Mouse (Mus musculus) layer of hippocampus, adult 11-12 months (tissue): ENCODE measurements around the gene Gast.
A peak's percentile ranks its signal among the peaks of the same experiment; 100 is the strongest.
"Not testable (repeated sequence)": the region's sequence is repeated elsewhere in the genome, so short reads cannot be mapped to it uniquely, and the experiment has no call there.

Source experiments
- DNase-seq: peaks from one replicate; pipeline ENCODE4 v3.0.0; 2022; ENCODE audit warnings: low spot score

The Gast gene

DNA sequence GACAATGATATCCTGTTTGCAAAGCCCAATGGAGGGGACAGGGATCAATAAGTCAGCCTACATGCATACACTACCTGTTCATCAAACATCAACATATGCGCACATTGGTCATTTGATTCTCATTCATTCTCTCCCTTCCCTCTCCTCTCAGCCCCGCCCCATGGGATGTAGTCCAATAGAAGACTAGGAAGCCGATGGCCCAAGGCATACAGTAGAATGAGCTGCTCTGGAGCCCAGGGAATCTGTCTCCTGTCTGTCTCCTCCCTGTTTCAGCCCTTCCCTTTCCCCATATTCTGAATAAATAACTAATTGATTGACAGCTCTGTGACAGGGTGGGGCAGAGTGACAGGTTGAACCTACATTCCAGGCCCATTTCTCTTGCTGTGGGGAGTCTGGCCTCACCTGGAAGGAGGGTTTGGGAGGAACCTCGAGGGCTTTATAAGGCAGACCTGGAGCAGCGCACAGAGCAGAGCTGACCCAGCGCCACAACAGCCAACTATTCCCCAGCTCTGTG is at the start of gene Gast:
TSS of gene Gast (plus strand) at position 464 of the 514 bp plus-strand sequence.
- no peak for DNase-seq

DNA sequence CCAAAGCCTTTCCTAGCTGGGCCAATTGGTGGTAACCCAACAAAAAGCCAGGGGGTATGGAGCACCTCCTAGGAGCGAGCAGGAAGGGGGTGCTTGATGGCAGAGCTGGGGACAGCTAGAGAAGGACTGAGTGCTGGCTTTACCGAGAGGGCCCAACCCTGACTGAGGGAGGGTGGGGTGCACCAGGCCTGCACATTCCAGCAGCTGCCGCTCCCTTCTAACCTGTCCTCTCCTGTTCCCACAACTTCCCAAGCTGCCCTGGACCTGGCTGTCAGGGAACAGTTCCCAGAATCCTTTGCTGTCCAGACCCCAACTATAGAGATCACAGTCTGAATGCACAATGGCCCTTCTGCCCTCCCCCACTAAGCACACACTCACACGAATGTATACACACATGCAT is 49.2 kb upstream of the Gast start:
- DNase-seq, result no peak

DNA sequence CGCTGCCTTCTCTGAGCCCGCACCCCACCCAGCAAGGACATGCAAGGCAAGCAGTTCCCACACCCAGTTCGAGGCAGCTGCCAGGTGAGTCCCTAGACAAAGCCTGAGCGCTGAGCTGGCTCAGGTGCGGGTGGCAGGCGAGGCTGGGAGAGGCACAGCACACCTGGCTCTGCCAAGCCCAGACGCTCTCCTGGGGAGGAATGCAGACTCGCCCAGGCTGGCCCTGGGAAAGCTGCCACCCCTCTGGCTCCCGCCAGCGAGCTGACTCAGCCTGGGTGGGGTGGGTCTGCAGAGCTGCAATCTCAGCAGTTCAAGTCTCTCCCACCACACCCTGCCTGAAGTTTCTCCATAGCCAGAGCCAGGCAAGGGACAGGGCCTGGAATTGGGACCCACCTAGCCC is 47.2 kb upstream of the Gast start:
- peak; percentile 11 for DNase-seq

DNA sequence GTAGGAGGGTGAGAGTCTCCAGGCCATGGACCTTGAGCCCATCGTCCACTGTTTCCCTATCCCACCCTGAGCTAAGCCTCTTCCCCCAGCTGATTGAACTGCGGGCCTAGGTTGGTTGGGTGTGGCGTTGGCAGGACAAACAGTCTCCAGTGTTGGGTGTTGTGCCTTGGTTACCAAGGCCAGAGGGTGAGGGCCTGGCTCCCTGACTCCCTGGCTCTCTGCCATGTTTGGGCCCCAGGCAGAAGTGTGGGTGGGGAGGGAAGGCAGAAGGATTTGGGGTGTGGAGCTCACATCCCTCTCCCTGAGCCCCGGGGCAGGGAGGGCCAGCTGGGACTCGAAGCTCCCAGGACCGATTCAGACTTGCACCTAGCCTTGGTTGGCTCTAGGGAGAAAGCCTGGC is 45.3 kb upstream of the Gast start:
- no peak for DNase-seq

DNA sequence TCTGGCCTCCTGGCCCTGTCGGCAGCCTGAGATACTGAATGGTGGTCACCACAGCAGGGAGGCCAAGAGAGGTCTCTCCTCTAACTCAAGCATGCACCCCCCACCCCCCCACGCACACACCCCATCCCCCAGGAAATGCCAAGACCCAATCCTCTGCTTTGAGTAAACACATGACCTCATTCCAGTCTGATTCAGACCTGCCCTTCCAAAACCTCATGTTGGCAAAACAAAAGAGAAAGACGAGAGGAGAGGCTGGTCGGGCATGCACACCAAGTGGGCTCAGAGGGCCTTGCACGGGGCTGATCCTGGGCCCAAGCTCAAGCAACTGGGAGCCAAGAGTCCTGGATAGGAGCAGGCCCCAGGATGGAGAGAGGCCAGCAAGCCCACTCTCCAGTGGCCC is 44.0 kb upstream of the Gast start:
- DNase-seq, result no peak

DNA sequence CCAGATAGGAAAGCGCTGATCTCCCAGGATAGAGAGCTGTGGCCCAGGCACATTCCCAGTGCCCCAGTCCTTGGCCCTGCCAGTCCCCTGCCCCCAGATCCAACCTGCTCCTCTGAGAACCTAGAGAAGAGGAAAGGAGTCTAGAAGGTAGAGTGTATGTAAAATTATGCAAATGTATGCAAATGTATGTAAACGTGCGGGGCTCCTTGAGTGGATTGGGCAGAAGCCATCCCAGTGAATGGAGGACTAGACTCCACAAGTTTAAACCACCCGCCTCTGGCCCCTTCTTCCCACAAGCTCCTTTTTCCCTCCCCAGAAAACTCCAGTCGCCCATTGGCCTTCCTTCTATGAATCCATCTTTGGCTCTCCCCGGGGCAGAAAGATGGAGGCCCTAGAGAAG is 41.3 kb upstream of the Gast start:
- no peak for DNase-seq

DNA sequence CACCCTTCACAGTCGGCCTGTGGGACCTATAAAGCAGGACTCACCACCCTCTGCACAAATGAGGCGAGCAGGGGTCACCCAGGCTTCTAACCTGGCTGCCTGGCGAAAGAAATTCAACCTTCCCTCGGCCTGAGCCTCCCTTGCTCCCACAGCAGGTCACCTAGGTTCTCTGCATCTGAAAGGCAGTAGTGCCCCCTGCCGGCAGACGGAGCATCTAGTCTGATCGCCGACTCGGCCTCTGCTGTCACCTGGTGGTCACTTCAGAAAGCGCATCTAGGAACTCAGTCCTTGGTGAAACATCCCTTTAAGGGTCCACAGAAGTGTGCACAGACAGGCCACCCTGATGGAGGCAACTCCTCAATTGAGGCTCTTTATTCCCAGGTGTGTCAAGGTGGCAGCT is 38.9 kb upstream of the Gast start:
- DNase-seq, result peak; percentile 70

DNA sequence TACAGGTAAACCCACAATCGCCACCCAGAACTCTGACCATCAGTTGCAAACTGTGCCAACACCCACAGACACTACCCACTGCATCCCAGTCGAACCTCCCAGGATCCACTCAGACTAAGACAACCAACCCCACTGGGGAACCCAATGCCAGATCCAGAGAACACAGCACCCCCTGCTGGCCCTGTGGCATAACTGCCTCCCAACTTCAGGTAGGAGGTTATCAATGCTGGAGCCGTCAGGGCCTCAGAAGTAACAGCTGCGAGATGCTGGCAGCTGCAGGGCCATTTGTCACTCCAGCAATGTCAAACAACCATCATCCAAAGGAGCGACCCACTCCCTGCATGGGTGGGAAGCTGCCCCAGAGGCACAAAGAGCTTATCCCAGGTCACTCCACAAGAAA is 36.4 kb upstream of the Gast start:
- no peak for DNase-seq

DNA sequence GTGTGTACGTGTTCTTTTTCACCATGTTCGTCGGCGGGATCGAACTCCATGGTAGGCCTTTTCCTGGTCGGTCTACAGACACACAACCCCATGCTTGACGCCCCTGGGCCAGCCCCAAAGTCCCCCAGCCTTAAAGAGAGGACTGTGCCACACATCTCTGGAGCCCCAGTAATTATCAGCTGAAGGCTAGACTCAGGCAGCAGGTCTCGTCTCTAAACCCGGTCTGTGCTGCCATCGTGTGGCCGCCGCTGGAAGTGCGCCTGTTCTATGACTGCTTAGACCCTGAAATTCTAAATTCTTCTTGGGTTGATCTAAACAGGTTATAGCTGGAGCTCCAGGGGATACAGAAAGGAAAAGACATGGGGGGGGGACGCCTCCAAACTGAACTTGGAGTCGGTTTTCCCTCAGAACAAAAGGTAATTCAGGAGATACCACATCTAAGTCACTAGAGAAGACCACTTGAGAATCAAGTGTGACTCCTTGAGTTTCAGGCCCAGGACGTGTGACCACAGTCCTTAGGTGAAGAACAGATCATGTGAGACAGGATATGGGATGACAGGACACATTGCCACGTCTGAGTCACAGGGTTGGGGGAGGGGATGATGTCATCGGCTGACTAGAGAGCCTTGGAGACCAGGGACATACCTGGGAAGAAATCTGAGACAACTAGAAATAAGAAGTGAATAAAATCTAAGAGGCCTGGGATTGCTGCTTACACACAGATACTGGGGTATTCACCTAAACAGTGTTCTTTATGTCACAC is 35.8 kb upstream of the Gast start:
- DNase-seq, result peak; percentile 86

DNA sequence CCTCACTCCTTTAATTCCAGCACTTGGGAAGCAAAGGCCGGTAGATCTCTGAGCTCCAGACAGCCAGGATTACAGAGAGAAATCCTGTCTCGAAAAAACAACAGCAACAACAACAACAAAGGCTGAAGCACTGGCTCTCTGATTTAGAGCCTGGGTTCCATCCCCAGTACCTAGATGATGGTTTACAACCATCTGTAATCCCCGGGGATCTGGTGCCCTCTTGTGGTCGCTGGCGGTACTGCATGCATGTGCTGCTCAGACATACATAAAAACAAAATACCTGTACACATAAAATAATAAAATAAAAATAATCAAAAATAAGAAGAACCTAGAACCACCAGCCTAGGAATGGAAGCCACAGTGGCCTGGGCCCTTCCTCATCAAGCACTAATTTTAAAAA is 33.9 kb upstream of the Gast start:
- DNase-seq, result peak; percentile 61

DNA sequence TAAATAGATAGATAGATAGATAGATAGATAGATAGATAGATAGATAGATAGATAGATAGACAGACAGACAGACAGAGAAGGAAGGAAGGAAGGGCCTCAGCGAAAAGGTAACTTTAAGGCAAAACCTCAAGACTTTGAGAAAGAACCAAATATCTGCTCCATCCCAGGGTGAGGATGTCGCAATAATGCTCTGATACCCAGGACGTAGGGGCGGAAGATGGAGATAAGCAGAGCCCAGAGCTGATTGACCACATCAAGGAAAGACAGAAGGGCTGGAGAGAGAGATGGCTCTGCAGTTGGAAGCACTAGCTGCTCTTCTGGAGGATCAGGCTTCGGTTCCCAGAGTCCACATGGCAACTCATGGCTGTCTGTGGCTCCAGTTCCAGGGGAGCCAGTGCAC is 32.9 kb upstream of the Gast start:
- no peak for DNase-seq

DNA sequence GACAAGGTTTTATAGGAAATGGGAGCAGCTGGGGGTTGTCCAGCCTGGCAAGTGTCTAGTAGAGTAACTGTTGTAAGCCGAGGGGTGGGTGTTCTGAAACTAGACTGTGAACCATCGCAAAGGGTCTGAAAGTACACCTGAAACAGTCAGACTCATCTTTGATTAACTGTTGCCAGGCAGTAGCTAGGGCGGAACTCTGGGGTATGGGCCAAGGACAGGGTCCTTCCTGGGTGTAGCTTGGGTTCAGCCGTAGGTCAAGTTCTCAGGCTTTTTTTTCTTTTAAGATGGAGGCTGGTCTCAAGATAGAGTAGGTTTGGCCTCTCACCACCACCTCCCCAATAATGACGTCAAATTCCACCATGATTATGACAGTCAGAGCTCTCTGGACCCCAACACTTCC is 26.3 kb upstream of the Gast start:
- DNase-seq, result no peak

DNA sequence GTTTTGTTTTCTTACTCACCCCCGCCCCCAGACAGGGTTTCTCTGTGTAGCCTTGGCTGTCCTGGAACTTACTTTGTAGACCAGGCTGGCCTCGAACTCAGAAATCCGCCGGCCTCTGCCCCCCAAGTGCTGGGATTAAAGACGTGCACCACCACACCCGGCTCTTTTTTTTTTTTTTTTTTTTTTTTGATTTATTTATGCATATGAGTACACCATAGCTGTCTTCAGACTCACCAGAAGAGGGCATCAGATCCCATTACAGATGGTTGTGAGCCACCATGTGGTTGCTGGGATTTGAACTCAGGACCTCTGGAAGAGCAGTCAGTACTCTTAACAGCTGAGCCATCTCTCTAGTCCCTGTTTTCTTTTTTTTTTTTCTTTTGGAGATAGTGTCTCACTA is 25.5 kb upstream of the Gast start:
- DNase-seq, result not testable (repeated sequence)

DNA sequence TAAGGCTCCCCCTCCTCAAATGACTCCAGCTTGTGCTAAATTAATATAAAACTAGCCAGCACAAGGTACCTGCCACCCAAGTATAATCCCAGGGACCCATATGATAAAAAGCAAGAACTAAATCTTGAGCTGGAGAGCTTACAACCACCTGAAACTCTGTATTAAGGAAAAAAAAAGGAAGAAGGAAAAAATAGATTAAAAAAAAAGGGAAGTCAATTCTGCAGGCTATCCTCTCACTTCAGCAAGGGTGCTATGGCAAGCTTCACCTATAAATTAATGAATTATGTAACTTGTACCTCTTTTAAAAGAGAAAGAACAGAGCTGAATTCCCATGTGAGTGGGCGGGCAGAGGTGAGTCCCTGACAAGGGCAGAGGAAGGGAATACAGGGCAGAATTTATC is 22.6 kb upstream of the Gast start:
- no peak for DNase-seq

DNA sequence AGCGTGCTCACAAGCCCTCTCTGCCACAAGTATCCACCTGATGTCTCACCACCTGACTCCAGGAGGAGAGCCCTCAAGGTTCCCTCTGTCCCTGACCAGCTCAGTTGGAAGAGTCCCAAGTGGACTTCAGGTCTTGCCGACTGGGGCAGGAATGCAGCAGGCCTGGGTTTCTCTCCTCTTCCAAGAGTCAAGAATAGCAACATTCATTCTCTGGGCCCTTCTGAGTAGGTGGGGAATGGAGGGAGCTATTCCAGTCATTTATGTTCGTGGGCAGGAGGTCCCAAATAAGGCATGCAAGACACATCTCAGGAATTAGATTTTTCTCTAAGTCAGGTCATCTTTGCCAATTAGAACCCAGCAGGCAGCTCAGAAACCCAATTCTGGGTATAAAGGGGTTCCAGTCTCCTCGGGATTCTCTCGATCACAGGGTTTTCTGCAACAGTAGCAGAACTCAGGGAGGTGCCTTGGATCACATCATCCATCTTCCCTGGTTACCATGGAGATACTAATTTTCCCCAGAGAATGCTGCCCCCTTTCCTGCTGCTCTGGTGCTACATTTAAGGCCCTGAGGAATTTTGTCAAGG is 22.0 kb upstream of the Gast start:
- DNase-seq, result peak; percentile 59

DNA sequence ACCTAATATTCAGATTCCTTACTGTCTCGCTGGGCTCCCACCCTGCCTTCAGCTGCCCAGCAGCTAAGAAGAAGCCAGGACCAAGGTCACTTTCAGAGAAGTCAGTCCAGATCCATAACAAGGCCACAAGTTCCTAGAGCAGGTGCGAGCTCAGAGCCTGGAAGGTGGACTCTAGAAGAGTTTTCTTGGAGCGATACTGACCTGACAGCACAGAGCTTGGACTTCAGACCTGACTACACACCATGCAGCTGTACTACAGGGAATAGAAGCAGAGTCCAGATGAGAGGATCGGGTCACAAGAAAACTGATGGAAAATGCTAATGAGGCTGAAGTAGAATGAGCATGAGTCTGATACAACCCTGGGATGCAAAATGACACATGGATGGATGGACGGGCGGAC is 20.8 kb upstream of the Gast start:
- no peak for DNase-seq

DNA sequence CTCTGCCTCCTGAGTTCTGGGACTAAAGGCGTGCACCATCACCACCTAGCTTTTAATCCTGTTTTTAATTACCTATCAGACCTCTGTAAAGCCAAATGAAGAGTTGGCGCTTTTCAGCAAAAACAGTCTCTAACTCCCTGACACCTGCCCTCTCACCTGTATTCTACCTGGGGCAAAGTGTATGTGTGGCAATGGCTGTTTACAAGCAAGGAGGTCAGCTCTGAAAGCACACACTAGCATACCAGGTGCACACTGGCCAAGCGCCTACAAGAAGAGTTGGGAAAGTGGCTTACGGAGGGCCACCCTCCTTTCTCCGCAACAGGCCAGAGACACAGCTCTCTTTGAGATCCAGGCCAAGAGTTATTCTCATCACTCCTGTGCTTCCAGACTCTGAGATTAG is 18.8 kb upstream of the Gast start:
- DNase-seq, result no peak

DNA sequence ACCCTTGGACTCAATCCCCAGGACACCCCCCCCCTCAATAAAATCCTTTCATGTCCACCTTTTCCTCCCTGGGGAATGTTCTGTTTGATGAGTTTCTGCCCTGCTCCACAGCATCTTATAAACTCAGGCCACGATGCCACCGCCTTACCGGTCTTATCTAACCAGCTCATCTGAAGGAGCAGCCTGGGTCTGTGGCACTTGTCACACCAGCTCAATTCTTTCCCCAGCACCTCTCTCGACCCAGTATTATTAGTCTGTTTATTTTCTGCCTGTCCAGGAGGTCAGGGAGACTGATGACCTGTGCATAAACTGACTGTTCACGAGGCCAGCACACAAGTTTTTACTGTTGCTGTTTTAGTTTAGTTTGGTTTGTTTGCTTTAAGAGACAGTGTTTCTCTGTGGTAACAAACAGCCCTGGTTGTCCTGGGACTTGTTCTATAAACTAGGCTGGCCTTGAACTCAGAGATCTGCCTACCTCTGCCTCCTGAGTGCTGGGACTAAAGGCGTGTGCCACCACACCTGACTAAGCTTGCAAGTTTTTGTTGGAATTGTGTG is 16.3 kb upstream of the Gast start:
- DNase-seq, result no peak

DNA sequence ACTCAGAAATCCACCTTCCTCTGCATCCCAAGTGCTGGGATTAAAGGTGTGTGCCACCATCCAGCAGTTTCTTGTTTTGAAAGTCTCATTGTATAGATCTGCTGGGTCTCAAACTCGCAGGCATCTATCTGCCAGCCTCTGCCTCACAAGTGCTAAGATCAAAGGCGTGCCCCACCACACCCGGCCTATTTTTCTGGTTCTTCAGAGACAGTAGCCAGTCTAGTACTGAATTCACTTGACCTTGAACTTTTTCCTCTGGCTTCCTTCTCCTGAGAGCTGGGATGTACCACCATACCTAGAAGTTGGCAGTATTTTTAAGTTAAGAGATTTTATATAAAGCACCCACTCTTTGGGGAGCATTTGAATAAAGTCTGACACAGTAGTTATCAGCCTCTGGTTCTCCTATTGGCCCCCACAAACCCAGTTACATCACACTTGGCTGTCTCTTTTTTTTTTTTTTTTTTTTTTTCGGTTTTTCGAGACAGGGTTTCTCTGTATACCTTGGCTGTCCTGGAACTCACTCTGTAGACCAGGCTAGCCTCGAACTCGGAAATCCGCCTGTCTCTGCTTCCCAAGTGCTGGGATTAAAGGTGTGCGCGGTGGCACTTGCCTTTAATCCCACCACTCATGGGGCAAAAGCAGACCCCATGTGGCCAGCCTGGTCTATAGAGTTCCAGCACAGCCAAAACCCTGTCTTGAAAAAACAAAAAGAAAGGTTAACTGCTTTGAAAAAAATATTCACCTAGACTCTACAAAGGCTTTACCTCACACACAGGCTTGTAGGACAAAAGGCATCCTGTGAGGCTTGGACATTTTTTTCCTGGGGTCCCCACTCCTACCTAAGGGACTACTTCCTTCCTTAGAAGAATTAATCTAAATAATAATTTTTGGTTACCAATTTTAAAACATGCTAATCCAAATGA is 15.4 kb upstream of the Gast start:
- DNase-seq, result no peak

DNA sequence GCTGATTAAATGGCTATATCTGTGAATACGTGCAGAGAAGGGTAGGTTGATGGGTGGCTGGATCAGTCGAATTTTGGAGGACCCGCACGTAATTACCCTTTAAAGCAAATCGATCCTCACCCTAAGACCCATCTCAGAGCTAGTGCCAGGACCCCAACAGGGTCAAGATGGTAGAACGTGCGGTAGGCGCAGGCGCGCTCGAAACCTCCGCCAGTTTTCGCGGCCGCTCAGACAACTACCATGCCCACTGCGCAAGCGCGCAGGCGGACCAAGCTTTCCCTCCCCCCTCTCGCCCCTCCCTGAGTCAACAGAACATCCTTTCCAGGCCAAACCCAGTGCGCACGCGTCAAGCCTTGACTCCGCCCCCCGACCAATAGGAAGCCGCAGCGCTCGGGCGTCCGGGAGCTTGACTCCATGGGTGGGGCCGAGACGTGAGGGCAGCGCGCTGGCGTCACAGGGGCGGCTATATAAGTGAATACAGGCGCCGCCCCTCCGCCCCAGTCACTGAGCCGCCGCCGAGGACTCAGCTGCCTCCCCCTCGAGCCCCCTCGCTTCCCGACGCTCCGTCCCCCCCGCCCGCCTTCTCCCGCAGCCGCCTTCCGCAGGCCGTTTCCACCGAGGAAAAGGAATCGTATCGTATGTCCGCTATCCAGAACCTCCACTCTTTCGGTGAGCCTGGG is 14.6 kb upstream of the Gast start, which contains the start of gene Eif1:
TSS of gene Eif1 (plus strand) at position 394 of the 680 bp plus-strand sequence.
- DNase-seq, result peak; percentile 100

DNA sequence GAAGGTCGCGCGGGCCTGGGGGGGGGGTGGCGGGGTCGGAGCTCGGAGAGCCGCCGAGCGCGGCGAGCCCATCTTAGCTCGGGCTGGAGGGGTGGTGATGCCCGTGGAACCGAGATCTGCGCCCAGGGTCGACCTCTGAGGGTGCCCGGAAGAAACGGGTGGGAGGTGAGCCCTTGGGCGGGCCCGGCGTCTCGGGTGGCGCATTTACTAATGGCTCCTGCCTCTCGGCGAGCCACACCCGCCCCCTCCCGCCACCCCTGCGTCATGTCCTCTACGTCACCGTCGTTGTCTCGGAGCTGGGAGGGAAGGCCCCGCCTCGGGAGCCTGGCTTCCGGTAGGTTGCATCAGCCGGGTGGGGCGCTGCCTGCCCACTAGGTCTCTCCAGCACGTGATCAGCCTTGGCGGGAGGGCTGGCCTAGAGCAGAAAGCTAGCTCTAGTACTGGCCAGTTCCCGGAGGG is 14.0 kb upstream of the Gast start:
- peak; percentile 95 for DNase-seq
